Mouse (Mus musculus) gastrocnemius, adult 18-20 months (tissue): ENCODE measurements at regions not wholly inside any gene's neighbourhood (a gene's known extent, or its start where the extent isn't known, plus 50 kb on each side); places are given as distances from the start of the nearest gene placed in this dataset.

Experiments used
- DNase-seq: peaks from one replicate; pipeline ENCODE4 v3.0.0; 2021; ENCODE audit warnings: low spot score

DNA sequence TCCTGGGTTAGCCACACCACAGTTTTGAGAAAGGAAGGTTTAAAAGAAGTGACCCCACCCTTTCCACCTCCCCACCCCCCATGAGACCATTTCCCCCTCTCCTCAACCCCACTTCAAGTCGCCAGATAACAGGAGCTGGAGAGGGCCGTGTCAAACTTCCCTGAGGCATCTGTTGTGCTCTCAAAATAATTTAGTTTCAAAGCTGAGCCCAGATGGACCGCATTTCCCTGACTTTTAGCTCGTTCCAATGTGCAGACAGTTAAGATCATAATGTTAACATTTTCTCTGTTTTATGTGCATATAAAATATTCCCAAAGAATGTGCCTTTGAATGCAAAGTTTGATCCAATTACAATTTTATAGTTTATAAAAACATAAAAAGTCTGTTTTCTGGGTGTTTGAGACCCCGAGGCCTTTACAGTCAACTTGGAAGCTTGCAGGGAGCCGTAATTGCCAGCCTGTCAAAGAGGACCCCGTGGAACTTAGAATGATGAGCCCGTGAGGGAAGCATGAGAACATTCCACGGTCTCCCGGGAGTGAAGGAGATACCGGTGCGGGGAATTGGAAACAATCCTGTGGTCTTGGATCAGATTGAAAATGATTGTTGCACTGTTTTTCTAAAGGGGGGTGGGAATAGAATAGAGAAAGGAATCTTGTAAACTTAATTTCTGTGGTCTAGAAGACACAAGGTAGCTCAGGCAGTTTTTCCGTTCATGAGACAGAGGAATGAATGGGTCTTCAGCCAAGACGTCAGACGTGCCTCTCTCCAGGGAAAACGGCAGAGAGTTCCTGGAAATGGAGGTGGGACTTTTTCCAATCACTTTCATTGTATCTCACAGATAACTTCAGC is 903.3 kb downstream of the Mrps31 start:
- DNase-seq: no peak

DNA sequence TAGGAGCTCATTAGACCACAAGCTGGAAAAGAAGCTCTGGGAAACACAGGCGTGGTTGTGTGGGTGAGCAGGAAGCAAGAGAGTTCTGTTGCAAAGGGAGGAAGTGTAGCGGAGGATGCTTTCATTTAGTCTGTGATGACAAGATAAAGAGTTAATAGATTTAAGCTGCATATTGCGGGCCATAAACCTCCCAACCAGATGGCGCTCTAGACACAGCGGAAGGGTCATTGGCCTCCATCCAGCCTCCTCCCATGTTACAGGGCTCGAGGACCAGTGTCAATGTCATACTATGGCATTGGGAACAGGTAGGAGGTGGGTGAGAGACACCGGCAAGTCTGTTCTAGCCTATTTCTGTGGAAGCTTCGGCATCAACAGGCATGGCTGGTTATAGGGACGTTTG is 908.4 kb downstream of the Mrps31 start:
- DNase-seq: no peak

DNA sequence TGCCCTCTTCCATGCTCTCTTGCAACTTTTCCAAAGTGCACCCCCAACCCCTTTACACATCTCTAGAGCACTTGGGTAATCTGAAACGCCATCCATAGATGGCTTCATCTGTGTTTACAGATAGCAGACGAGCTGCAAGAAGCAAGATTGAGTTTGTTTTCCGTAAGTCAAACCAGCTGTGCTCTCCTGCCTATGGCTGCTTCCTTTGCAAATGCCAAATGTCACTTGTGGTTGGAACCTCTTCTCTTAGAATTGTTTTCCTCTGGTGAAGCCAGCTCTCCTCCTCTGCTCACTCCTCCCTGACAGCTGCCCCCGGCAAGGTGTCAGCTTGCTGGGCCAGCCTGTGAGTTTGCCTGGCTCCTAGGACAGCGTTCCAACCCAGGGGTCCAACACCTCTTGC is 910.0 kb downstream of the Mrps31 start:
- no peak for DNase-seq

DNA sequence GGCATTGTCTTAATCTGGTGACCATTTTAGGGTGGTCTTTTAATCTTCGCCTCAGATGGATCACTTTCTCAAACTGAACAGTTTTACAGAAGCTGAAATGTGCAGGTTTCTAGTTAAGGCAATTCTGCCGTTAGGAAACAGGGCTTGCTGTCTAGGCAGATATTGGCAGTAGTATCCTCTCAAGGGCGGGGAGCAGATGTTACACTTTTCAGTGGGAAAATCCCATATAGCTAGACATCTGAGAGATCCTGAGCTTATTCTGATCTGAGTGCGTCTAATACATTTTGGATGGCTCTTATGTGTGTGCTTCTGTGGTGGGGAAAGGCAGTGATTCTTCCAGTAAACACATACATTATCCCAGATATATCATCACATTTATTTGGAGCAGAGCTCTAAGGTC is 916.1 kb downstream of the Mrps31 start:
- no peak for DNase-seq

DNA sequence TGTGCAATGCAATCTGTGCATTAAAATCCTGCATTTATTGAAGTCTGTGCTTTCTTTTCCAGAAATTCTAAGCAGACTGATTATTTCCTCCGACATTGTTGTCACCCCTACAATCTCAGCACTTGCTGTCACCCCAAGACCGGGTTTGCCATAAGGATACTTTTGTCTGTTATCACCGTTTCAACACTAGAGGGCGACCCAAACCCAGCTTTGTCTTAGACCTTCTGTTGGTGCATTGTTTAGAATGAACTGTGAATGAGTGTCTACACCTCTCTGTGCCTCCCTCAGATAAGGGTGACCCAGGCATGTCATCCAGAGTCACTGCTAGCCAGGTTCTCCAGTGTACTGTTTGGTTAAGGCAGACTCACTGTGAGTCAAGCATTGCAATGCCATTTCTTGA is 933.0 kb downstream of the Mrps31 start:
- DNase-seq: peak; percentile 4

DNA sequence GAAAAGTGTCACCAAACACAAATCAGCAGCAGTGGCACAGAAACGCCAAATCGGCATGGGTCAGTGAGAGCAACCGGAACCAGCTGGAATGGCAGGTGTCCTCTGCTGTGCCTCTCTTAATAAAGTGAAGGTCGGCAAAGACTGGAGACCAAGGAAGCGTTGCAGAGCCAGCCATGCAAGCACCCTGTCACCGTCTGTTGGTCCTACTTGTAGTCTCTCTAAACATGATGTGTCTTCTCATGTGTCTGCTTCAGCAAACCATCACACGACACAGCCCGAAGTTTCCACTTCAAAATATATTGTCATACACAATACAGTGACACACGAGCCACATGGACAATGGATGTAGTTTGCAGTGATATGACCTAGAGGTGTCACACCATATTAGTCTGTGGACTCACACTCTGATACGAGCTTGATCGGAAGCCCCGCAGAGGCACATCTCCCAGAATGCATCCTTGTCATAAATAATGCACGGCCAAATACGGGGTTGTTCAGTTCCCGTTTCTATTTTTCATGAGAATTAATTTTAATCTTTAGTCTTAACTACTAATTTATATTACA is 940.3 kb downstream of the Mrps31 start:
- no peak for DNase-seq

DNA sequence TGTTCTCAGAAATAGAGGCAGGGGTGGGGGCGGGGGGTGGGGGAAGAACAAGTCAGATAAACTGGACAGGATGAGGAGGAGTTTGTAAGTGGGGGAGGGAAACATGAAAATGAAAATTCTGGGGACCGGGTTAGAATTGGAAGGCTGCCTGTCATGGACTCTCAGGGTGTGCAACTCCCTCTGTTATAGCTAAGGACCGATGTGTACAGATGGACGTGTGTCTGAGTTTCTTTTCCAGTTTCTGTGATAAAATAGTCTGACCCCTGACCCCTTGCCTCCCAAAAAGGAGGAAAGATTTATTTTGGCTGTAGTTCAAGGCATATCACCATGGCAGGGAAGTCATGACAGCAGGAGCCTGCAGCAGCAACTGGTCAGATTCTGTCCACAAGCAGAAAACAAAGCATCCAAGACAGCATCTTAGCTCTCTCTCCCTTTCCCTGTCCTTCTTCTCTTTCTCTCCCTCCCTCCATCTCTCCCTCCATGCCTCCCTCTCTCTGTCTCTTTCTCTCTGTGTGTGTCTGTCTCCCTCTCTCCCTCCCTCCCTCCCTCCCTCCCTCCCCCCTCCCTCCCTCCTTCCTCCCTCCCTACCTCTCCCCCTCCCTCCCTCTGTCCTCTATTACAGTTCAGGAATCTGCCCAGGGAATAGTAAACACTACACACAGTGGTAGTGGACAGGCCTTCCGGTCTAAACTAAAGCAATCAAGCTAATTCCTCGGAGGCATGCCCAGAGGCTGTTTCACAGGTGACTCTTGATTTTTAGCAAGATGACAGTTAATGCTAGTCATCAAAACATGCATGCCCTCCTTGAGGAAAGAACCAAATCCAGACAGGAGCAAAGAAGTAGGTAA is 941.3 kb downstream of the Mrps31 start:
- DNase-seq: no peak

DNA sequence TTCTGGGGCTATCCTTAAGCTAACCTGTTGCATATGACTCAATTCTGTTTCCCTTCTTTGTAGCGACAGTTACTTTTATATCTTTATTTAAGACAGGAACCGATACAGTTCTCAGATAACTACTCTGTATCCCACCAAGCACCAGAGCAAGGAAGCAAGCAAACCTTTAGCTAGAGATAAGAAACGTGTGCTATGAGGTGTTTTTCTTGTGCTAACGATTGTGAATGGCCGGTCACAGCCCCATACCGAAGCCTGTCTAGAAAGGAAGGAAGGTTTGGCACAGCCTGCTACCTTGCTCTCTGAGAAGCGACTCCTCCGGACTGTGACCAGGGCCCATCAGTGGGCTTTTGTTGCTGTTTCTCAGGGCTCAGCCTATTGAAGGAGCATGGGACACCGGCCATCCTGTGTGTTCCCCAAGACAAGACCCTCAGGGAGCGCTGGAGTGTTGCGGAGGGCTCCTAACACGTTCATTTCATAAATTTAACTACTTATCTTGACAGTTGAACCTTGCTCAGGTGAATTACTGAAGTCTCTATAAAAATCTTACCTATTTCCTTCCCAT is 949.0 kb downstream of the Mrps31 start:
- no peak for DNase-seq

DNA sequence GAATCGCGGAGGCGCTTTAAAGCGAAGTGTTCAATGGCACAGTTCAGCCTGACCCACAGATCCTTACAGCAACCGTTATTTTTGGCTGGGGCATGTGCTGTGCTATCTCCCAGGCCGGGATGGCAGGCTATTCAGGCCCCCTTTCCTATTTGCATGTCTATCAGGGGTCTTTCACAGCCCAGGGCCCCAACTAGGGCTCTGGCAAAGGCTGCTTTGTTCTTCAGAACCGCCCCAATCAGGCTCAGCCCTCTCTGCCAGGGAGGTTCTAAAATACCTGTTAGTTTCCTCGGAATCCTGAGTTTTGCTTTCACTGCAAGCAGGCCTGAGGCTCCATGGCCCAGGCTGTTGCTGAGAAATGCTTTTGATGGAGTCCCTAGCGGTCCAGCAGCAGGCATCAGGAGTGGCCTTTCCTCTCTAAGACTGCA is 949.7 kb downstream of the Mrps31 start:
- DNase-seq: no peak
